Mouse (Mus musculus) Muller cell, postnatal 12 days (primary cell): ENCODE data around the gene Nepn.
A peak's percentile ranks its signal among the peaks of the same experiment; 100 is the strongest.
"Not testable (repeated sequence)": the region's sequence is repeated elsewhere in the genome, so short reads cannot be mapped to it uniquely, and the experiment has no call there.

Experiments used
- DNase-seq: peaks from one replicate; pipeline ENCODE4 v3.0.0-alpha.2; 2015; ENCODE audit errors: inconsistent ontology term

Gene Nepn

GRCm38 (mm10) chr10:52388922-52389430 is at the start of gene Nepn:
Nepn (plus strand) TSS chr10:52388972.
- no peak for DNase-seq

- DNase-seq, result not testable (repeated sequence)
These were observed 45.4 kb upstream of the Nepn start for GRCm38 (mm10) chr10:52343324-52343723.

- no peak for DNase-seq
These were observed 35.6 kb upstream of the Nepn start for GRCm38 (mm10) chr10:52353184-52353583.

- no peak for DNase-seq
These were observed 30.3 kb upstream of the Nepn start, which contains the start of gene Gm26741 for GRCm38 (mm10) chr10:52358467-52358866. Gm26741 (plus strand) TSS chr10:52358767.

GRCm38 (mm10) chr10:52360241-52360735 is 28.5 kb upstream of the Nepn start:
- DNase-seq, result no peak

- DNase-seq, result no peak
These were observed 27.7 kb upstream of the Nepn start for GRCm38 (mm10) chr10:52360862-52361609.

- no peak for DNase-seq
These were observed 20.4 kb upstream of the Nepn start for GRCm38 (mm10) chr10:52368376-52368775.

GRCm38 (mm10) chr10:52373834-52374233 is 14.9 kb upstream of the Nepn start:
- no peak for DNase-seq

- no peak for DNase-seq
These were observed 14.1 kb upstream of the Nepn start for GRCm38 (mm10) chr10:52374651-52375050.

GRCm38 (mm10) chr10:52376422-52376821 is 12.3 kb upstream of the Nepn start:
- DNase-seq, result no peak

GRCm38 (mm10) chr10:52377813-52378212 is 11.0 kb upstream of the Nepn start:
- no peak for DNase-seq

- DNase-seq, result no peak
These were observed 7.4 kb upstream of the Nepn start for GRCm38 (mm10) chr10:52381321-52381801.

- DNase-seq, result peak; percentile 98
These were observed 6.8 kb upstream of the Nepn start, which contains the start of gene Gopc for GRCm38 (mm10) chr10:52381845-52382591. Gopc (minus strand) TSS chr10:52382124.

- DNase-seq, result peak; percentile 15
These were observed 5.8 kb upstream of the Nepn start for GRCm38 (mm10) chr10:52383022-52383421.

GRCm38 (mm10) chr10:52383522-52383921 is 5.2 kb upstream of the Nepn start:
- DNase-seq, result no peak

- DNase-seq, result peak; percentile 60
These were observed 3.8 kb upstream of the Nepn start for GRCm38 (mm10) chr10:52384823-52385610.

- DNase-seq, result no peak
These were observed 1.6 kb upstream of the Nepn start for GRCm38 (mm10) chr10:52387192-52387591.

GRCm38 (mm10) chr10:52389438-52389837 is 666 bp downstream of the Nepn start:
- no peak for DNase-seq

GRCm38 (mm10) chr10:52391208-52391607 is 2.4 kb downstream of the Nepn start:
- DNase-seq, result no peak

GRCm38 (mm10) chr10:52396647-52397046 is 7.9 kb downstream of the Nepn start:
- DNase-seq, result no peak

GRCm38 (mm10) chr10:52398715-52399114 is 9.9 kb downstream of the Nepn start:
- no peak for DNase-seq
